Mouse (Mus musculus): ENCODE measurements at regions not wholly inside any gene's neighbourhood (a gene's known extent, or its start where the extent isn't known, plus 50 kb on each side); places are given as distances from the start of the nearest gene placed in this dataset.

DNA sequence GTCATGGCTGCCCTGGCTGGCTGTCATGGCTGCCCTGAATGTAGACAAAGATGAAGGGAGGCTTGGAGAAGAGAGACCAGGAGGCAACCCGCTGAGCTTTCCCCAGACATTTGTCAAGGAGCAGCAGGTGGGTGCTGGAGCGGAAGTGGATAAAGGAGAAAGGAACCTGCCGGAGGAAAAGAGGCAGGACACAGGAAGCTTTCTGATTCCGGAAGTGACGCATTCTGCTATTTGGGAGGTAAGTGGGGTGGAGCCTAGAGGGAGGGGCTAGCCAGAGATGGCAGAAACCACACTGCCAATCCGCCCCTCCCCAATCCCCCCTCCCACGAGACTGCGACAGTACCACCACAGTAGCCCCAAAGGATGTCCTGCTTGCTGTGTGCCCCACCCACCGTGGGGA, 80.1 kb downstream of the Gm572 start:
- no peak for DNase-seq (ENCODE audit: low spot score)

DNA sequence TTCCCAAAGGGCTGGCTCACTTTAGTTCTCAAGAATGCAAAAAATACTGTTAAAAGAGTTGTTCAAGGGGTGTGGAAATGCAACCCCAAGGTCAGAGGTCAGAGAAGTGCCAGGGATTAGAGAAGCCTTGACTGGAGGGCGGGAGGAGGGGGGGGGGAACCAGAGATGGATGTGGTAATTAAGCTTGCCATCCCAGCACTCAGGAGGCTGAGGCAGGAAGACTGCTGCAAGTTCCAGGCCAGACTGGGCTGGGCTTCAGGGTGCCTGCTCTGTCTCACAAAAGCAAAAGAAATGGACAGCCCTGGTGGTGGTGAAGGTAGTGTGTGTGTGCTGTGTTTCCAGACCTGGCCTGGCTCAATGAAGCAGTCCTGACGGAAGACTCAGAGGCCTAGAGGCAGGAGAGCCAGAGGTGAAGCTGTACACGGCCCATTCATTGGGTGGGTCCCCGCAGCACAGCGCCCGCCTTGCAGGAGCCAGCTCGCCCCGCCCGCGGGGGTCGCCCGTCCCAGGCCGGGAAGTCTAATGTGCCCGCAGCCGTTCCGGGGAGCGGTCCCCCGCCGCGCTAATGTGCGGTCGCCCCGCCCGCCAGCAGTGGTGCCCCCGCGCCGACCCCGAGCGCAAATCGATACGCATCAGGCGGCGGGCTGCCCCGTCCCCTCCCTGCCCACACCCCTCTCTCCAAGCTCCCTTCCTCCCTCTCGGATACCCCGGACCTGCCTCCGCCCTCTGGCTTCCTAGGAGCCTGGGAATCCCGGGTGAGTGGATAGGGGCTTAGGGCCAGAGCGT, 80.1 kb upstream of the Casz1 start:
- no peak for DNase-seq (ENCODE audit: low spot score)

DNA sequence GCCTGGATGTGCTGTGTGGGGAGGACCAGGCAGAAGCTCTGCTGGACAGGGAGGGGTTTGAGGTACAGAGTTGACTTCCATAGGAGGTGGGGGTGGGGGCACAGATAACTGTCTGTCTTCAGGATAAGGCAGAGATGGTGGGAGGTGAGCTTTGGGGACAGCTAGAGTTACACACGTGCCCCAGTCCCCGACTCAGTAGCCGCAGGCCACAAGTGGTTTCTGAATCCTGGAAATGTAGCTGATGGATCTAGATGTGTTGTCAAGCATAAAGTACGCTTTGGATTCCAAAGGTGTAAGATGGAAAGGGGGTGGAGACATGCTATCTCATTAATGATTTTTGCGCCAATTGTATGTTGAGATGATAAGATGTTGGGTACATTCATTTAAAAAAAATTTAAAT, 75.4 kb upstream of the Casz1 start:
- no peak for DNase-seq (ENCODE audit: low spot score)

DNA sequence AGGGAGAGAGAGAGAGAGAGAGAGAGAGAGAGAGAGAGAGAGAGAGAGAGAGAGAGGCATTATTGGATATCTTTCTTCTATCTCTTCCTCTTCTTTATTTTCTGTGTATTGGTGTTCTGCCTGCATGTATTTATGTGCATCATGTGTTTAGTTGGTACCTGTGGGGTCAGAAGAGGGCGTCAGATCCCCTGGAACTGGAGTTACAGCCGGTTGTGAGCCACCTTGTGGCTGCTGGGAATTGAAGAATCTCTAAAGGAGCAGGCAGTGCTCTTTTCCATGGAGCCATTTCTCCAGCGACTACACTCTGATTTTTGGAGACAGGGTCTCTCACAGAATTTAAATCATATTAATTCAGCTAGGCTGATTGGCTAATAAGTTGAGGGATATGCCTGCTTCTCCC, 72.6 kb upstream of the Casz1 start:
- DNase-seq (ENCODE audit: low spot score), result no peak

DNA sequence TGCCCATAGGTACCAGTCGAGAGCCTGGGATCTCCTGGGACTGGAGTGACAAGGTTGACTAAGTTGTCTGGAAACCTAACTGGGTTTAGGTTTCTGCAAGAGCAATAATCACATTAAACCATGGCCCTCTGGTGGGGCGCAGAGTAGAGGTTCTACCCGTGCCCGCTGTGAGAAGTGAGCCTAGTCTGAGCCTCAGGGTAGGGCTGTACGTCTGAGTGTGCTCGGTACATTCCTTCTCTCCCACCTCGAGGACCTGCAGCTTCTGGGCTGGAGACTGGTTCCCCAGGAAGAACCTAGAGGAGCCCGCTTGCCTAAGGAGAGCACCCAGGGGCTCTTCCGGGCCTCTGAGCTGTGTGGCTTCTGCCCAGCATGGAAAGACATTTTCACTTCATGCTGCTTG, 70.2 kb upstream of the Casz1 start:
- DNase-seq (ENCODE audit: low spot score), result no peak

DNA sequence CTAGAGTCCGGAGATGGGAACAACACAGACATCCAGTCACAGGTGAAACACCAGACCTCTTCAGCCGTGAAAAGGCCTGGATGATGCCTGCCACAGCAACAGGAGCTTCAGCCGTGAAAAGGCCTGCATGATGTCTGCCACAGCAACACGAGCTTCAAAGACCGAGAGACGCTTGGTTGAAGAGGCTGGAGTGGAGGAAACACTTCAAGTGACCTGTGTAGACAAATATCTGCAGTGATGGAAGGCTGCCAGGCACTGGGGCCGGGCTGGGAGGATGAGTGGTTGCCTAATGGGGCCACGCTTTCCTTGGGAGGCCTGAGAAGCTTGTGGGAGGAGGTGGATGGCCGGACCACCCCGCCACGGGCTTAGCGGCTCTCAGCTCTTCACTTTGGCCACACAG, 69.7 kb upstream of the Casz1 start:
- no peak for DNase-seq (ENCODE audit: low spot score)

DNA sequence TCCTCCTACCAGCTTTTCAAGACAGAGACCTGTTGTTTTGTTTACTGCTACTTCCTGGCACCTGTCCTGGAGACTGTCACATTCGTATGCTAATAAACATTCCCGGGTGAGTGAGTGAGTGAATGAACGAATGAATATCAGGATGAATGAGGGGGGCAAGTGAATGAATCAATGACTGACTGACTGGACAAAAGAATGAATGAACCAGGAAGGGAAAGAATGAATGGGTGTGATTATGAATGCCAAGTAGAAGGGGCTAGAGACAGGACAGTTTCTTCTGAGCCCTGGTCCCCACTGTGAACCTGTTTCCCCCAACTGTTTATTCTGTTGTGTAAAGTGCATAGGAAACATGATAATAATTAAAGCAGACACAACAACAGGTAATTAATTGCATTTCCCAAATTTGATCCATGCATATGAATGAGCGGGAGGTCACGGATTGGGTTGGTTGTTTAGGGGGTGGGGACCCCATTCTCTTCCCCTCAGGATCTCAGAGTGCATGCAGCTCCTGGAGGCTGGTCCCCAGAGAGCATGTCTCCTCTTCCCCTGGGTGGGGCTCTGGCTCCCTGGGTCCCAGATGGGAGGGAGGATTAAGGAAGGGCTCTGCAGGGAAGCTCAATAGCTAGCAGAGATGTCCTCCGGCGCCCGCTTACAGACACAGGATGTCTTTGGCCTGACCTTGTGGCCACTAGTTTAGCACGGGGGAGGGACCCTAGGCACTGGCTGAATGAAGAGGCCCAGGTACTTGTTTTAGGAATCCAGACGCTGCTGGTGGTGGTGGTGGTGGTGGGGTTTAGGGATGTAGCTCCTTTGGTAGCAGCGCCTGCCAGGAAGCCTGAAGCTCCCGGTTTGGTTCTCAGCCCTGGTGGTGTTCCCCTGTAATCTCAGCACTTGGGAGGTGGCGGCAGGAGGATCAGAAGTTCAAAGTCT, 65.4 kb upstream of the Casz1 start:
- no peak for DNase-seq (ENCODE audit: low spot score)

DNA sequence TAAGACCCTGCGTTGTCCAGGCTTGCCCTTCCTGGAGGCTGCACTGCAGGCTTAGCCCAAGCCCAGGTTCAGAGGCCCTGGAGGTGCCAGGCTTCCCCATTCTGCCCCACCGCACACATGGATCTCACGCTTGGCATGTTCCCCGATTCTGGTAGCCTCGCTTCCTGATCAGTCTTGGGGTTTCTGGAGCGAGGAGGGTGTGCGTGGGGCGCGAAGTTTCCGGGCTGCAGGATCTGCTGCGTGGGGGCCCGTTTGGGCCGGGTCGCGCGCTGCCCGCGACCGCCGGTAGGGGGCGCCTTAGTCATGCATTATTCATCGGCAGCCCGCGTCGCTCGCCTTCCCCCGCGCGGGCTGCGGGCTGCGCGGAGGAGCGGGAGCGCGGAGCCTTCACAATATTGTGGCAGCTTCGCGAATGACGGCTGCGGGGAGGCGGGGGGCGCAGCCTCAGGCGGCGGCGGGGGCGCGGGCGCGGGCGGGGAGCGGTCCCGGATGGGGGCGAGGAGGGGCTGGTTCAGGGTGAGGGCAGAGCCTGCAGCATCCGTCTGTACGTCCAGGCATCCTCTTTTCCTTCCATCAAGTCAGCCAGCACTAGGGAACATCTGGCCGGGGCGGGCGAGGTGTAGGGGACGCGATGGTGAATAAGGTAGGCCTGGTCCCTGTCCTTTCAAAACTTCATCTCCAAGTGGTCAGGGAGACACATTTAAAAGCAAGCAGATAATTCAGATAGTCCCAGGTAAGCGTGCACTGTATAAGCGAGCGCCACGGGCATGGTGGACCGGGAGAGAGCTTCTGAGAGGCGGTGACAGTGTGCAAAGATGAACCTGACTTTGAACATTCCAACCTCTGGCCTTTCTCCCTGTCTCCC, 61.4 kb upstream of the Casz1 start:
- peak; percentile 58 for DNase-seq (ENCODE audit: low spot score)

DNA sequence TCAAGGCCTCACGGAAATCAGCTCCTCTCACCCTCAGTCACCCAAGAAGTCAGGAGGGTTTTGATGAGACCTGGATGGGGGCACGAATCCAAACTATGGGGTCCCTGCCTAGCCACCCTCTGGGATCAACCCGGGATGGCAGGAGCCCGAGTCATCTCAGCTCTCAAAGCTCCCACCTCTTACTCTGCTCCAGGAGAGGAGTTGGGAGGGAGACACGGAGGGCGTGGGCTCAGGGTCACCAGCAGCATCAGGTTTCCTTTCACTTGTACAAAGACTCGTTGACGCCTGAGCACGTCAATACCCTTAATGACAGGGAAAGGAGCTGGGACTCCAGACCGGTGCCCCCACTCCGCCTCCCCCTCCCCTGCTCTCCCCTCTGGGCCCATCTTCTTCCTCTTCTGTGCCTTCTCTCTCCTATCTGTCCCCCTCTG, 60.8 kb upstream of the Casz1 start:
- DNase-seq (ENCODE audit: low spot score), result no peak

DNA sequence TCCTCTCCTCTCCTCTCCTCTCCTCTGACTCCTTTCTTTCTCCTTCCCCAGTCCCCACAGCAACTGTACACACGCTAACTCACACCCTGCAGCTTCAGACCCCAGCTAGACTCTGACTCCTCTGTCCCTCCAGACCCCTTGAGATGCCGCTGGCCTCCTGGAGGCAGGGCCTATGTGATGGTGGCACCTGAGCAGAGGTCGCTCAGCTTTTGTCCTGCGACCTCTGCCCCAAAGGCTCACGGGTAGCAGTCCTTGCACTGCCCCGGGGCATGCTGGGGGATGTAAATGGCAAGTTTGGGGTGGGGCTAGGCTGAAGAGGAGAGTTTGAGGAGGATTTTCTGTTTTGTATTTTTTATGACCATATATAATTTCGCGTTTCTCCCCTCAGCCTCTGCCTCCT, 60.2 kb upstream of the Casz1 start:
- DNase-seq (ENCODE audit: low spot score), result no peak

DNA sequence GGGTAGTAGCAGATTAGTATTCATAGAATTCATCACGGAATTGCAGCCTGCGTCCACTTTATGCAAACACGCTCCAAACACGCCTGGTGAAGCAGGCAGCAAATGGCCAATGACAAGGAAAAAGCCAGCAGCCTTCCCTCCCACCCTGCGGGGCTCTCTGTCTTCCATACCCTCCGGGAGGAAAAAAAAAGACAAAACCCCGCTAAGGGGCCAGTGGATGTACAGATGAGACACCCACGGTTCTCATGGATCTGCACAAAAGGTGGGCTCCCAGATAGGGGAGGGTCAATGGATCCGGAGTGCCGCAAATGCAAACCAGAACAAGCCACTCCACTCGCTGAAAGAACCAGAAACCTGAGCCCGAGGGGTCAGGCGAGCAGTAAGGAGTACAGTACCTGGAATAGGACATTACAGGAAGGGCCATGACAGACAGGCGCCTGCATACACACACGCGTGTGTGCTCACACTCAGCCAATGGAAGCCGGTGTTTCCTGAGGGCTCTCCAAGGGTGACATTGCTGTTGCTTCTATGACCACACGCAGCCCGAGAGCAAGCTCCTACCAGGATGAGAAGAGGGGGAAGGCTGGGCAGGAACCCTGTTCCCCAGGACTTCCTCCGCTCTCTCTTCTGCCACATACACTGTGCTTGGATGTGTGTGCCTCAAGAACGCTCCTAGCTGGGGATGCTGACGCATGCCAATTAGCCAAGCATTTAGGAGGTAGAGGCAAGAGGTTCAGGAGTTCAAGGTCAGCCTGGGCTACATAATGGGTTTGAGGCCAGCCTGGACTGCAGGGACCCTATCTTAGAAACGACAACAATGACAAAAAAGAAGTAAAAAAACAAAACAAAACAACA, 57.5 kb upstream of the Casz1 start:
- no peak for DNase-seq (ENCODE audit: low spot score)

DNA sequence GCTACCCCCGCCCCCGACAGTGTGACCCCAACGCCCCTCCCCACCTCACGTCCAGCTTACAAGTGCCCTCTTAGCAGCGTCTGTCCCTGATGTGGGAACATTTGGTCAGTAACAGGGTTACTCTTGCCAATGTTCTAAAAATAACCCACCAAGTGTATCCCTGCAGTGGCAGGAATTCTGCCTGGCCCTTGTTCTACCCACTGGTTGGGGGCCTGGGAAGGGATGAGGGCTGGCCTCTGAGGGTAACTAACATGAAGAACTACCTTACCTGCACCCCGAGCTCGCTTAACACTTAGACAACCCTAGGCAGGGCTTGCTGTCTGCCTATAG, 56.9 kb upstream of the Casz1 start:
- no peak for DNase-seq (ENCODE audit: low spot score)

DNA sequence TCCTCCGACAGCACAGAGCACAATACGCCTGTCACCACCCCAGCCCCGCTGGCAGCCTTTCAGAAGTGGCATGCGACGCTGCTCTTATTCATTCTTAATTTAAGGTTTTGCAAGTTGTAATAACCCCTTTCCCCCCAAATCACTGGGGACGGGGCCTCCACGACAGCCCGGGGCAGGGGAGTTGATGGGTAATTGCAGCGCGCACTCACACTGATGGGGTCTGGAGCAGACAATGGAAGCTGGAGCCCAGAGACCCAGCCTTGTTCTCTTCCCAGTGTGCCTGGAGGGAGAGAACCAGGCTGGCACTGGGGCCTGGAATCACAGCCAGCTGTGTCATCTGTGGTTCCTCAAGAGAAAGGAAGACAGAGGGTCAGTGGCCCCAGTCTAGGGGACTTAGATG, 54.2 kb upstream of the Casz1 start:
- no peak for DNase-seq (ENCODE audit: low spot score)

DNA sequence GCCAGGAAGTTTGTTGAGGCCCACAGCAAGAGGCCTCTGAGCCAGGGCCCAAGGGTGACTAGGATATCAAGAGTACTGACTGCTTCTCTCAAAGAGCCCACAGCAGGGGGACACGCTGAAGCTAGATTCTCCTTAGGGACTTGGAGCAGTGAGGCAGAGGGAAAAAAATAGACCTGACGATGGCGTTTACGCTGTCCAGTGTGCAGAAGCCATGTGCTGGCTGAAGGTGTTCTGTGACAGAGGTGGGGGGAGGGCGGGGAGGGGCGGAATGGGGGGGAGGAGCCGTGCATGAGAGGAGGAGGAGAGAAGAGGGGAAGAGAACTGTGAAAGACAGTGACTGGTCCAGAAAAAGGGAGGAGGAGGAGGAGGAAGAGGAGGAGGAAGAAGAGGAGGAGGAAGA, 52.6 kb upstream of the Casz1 start:
- no peak for DNase-seq (ENCODE audit: low spot score)

DNA sequence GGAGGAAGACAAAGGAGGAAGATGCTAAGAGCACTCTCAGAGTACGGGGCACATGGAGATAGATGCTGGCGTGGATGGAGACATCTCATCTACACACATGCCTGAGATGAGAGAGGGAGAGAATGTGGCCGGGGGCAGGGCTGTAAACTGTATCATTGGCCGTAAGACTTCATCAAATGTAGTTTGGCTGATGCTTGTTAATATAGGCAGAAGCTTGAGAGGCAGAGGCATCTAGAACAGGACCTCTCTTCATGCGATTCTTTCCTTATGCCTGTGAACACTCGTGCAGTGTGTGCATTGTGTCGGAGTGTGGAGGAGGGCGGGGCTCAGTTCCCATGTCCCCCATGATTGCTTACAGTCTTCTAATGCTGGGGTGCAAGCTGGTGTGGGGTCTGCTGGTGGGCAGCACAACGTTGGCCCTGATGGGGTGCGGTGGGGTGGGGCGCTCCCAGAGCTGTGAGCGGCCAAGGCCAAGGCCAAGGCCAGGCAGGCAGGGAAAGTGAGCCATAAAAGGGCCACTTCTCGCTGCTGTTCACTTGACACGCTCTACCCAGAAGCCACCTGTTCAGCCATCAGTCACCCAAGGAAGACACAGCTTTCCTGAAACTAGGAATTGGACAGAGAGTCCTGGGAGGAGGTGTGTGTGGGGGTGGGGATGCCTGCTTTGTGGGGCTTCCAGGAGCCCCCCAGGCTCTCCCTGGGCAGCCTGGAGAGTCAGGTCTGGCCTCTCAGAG, 51.7 kb upstream of the Casz1 start:
- no peak for DNase-seq (ENCODE audit: low spot score)

DNA sequence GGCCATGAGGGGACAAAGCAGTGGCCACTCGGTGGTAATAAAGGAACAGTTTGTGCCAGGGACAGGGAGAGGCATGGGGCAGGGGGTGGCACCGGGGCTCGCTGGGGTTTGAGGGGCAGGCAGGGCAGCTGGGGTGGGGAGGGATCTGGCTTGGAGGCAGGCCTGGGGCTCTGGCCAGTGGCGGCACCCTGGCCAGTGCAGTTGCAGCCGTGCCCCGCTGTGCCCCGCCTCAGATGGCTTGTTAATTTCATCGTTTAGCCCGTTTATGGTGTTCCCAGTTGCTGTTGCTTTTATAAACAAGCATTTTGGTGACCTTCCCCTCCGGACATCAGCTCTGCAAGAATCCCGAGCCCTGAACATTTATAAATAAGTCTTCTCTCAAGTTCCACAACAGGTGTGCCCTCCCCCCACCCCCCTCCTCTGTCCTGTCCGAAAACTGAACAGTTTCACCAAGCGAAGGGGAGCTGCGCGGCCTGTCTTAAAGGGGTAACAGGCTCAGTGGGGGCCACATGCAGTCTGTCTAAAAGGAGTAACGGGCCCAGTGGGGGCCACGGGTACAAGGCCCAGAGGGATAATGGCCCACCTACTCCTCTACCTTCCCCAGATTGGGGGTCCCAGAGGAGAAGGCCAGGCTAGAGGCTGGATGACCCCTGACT, 51.0 kb upstream of the Casz1 start:
- no peak for DNase-seq (ENCODE audit: low spot score)

DNA sequence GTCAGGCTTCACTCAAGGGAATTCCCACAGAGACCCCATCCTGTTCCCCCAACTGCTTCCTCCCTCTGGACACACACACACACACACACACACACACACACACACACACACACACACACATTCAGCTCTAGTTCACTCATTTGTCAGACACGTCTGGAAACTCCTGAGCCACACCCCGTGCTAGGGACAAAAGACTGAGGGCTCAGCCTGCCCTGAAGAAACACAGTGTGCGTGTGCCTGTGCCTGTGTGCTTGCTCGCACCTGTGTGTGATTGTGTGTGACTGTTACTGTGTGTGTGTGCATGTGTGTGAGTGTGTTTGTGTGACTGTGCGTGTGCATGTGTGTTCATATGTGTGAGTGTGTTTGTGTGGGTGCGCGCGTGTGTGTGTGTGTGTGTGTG, 50.4 kb upstream of the Casz1 start:
- DNase-seq (ENCODE audit: low spot score), result no peak
